Mouse (Mus musculus): ENCODE results near the gene Ntrk1. TPM values are rescaled to one million over a fixed set of nuclear protein-coding genes. Genes with fewer than 3 reads are reported as not detected.
"Not testable (repeated sequence)": the region's sequence is repeated elsewhere in the genome, so short reads cannot be mapped to it uniquely, and the experiment has no call there.

Ntrk1 gene
- polyA plus RNA-seq (2014; fragmentation: Nextera tagmentation; extraction: Ambion mirVana) = 0.15 and 0.18 TPM in 2 replicates

GRCm38 (mm10) chr3:87794922-87795325 is at the start of gene Ntrk1:
Gene Ntrk1, minus strand, starts transcription at chr3:87795162.
- peaks cover 98% of the 10 kb centered on the region for H3K27me3 ChIP-seq (ENCODE audit: control insufficient read depth, insufficient read depth, low read length)
- no peaks in the 10 kb centered on the region for H3K9me3 ChIP-seq (ENCODE audit: control insufficient read depth, low read length)
- no peak within 1 kb of the TSS for H3K27ac ChIP-seq (replicated peaks in 1 of 2; ENCODE audit: control insufficient read depth in 1 of 2, insufficient read depth in 1 of 2, low read depth in 2 of 2, low read length in 2 of 2)
- ATAC-seq (ENCODE audit: insufficient number of reproducible peaks, insufficient read depth, low FRiP score, low read depth) = no peak
- under 1% methylated on average over 40 of the region's 47 CpGs for WGBS
- H3K9ac ChIP-seq (ENCODE audit: low read length) = no peak within 1 kb of the TSS
- H3K4me2 ChIP-seq (ENCODE audit: low read length) = peak within 1 kb of the TSS; percentile 42
- H3K36me3 ChIP-seq (ENCODE audit: control insufficient read depth, insufficient read depth, low read length) = no peaks in the 10 kb centered on the region
- H3K4me3 ChIP-seq (ENCODE audit: control insufficient read depth in 1 of 2, insufficient read depth in 1 of 2, low read depth in 1 of 2, low read length in 2 of 2) = peak within 1 kb of the TSS; percentile 7 to 26; a peak in 2 of 4 replicates
- peaks cover 0 to 20% of the 10 kb centered on the region in 2 experiments; a peak in 3 of 4 replicates for H3K4me1 ChIP-seq (ENCODE audit: control insufficient read depth in 2 of 2, insufficient read depth in 2 of 2, low read length in 2 of 2)

GRCm38 (mm10) chr3:87840858-87841257 is 45.9 kb upstream of the Ntrk1 start:
- no peak for ATAC-seq (ENCODE audit: insufficient number of reproducible peaks, insufficient read depth, low FRiP score, low read depth)
- Histone ChIP-seq H3K27me3 (ENCODE audit: control insufficient read depth, insufficient read depth, low read length) (peaks cover 3% of the 10 kb centered on the region; the same call in 1 of the 2 replicates), H3K9ac (ENCODE audit: low read length) (no peak overlapping the region)

GRCm38 (mm10) chr3:87838622-87839021 is 43.7 kb upstream of the Ntrk1 start:
- H3K27me3 ChIP-seq (ENCODE audit: control insufficient read depth, insufficient read depth, low read length) = peaks cover 3% of the 10 kb centered on the region; the same call in 1 of the 2 replicates
- no peak overlapping the region for H3K27ac ChIP-seq (replicated peaks in 1 of 2; ENCODE audit: control insufficient read depth in 1 of 2, insufficient read depth in 1 of 2, low read depth in 2 of 2, low read length in 2 of 2)
- H3K9me3 ChIP-seq (ENCODE audit: control insufficient read depth, low read length) = no peaks in the 10 kb centered on the region
- H3K4me3 ChIP-seq (ENCODE audit: control insufficient read depth in 1 of 2, insufficient read depth in 1 of 2, low read depth in 1 of 2, low read length in 2 of 2) = no peak overlapping the region
- WGBS = 3% methylated on average over 4 of the region's 4 CpGs
- no peak overlapping the region for H3K4me2 ChIP-seq (ENCODE audit: low read length)
- no peaks in the 10 kb centered on the region for H3K36me3 ChIP-seq (ENCODE audit: control insufficient read depth, insufficient read depth, low read length)
- no peak for ATAC-seq (ENCODE audit: insufficient number of reproducible peaks, insufficient read depth, low FRiP score, low read depth)
- no peak overlapping the region for H3K9ac ChIP-seq (ENCODE audit: low read length)
- no peaks in the 10 kb centered on the region for H3K4me1 ChIP-seq (ENCODE audit: control insufficient read depth in 2 of 2, insufficient read depth in 2 of 2, low read length in 2 of 2)

More at GRCm38 (mm10) chr3:87840858-87841257, 45.9 kb upstream of the Ntrk1 start:
- Histone ChIP-seq H3K4me1 (ENCODE audit: control insufficient read depth in 2 of 2, insufficient read depth in 2 of 2, low read length in 2 of 2) (no peaks in the 10 kb centered on the region), H3K36me3 (ENCODE audit: control insufficient read depth, insufficient read depth, low read length) (no peaks in the 10 kb centered on the region), H3K4me3 (ENCODE audit: control insufficient read depth in 1 of 2, insufficient read depth in 1 of 2, low read depth in 1 of 2, low read length in 2 of 2) (no peak overlapping the region), H3K27ac (replicated peaks in 1 of 2; ENCODE audit: control insufficient read depth in 1 of 2, insufficient read depth in 1 of 2, low read depth in 2 of 2, low read length in 2 of 2) (no peak overlapping the region), H3K4me2 (ENCODE audit: low read length) (no peak overlapping the region), H3K9me3 (ENCODE audit: control insufficient read depth, low read length) (no peaks in the 10 kb centered on the region)

GRCm38 (mm10) chr3:87833482-87833881 is 38.5 kb upstream of the Ntrk1 start:
- Histone ChIP-seq H3K9me3 (ENCODE audit: control insufficient read depth, low read length) (no peaks in the 10 kb centered on the region), H3K4me1 (ENCODE audit: control insufficient read depth in 2 of 2, insufficient read depth in 2 of 2, low read length in 2 of 2) (no peaks in the 10 kb centered on the region), H3K36me3 (ENCODE audit: control insufficient read depth, insufficient read depth, low read length) (no peaks in the 10 kb centered on the region), H3K4me3 (ENCODE audit: control insufficient read depth in 1 of 2, insufficient read depth in 1 of 2, low read depth in 1 of 2, low read length in 2 of 2) (no peak overlapping the region), H3K27me3 (ENCODE audit: control insufficient read depth, insufficient read depth, low read length) (no peaks in the 10 kb centered on the region), H3K27ac (replicated peaks in 1 of 2; ENCODE audit: control insufficient read depth in 1 of 2, insufficient read depth in 1 of 2, low read depth in 2 of 2, low read length in 2 of 2) (no peak overlapping the region), H3K4me2 (ENCODE audit: low read length) (no peak overlapping the region), H3K9ac (ENCODE audit: low read length) (no peak overlapping the region)
- ATAC-seq (ENCODE audit: insufficient number of reproducible peaks, insufficient read depth, low FRiP score, low read depth) = no peak
- 64% methylated on average over 5 of the region's 5 CpGs for WGBS

GRCm38 (mm10) chr3:87832109-87832859 is 37.3 kb upstream of the Ntrk1 start:
- Histone ChIP-seq H3K36me3 (ENCODE audit: control insufficient read depth, insufficient read depth, low read length) (no peaks in the 10 kb centered on the region), H3K4me1 (ENCODE audit: control insufficient read depth in 2 of 2, insufficient read depth in 2 of 2, low read length in 2 of 2) (no peaks in the 10 kb centered on the region), H3K27me3 (ENCODE audit: control insufficient read depth, insufficient read depth, low read length) (no peaks in the 10 kb centered on the region), H3K4me2 (ENCODE audit: low read length) (no peak overlapping the region), H3K4me3 (ENCODE audit: control insufficient read depth in 1 of 2, insufficient read depth in 1 of 2, low read depth in 1 of 2, low read length in 2 of 2) (no peak overlapping the region), H3K27ac (replicated peaks in 1 of 2; ENCODE audit: control insufficient read depth in 1 of 2, insufficient read depth in 1 of 2, low read depth in 2 of 2, low read length in 2 of 2) (no peak overlapping the region), H3K9me3 (ENCODE audit: control insufficient read depth, low read length) (no peaks in the 10 kb centered on the region), H3K9ac (ENCODE audit: low read length) (no peak overlapping the region)
- WGBS = 74% methylated on average over 7 of the region's 7 CpGs
- no peak for ATAC-seq (ENCODE audit: insufficient number of reproducible peaks, insufficient read depth, low FRiP score, low read depth)

- no peak overlapping the region for H3K4me3 ChIP-seq (ENCODE audit: control insufficient read depth in 1 of 2, insufficient read depth in 1 of 2, low read depth in 1 of 2, low read length in 2 of 2)
- no peaks in the 10 kb centered on the region for H3K4me1 ChIP-seq (ENCODE audit: control insufficient read depth in 2 of 2, insufficient read depth in 2 of 2, low read length in 2 of 2)
- H3K9me3 ChIP-seq (ENCODE audit: control insufficient read depth, low read length) = no peaks in the 10 kb centered on the region
- ATAC-seq (ENCODE audit: insufficient number of reproducible peaks, insufficient read depth, low FRiP score, low read depth) = no peak
- H3K27me3 ChIP-seq (ENCODE audit: control insufficient read depth, insufficient read depth, low read length) = no peaks in the 10 kb centered on the region
- H3K36me3 ChIP-seq (ENCODE audit: control insufficient read depth, insufficient read depth, low read length) = no peaks in the 10 kb centered on the region
- 47% methylated on average over 10 of the region's 10 CpGs for WGBS
- no peak overlapping the region for H3K4me2 ChIP-seq (ENCODE audit: low read length)
- H3K9ac ChIP-seq (ENCODE audit: low read length) = no peak overlapping the region
- H3K27ac ChIP-seq (replicated peaks in 1 of 2; ENCODE audit: control insufficient read depth in 1 of 2, insufficient read depth in 1 of 2, low read depth in 2 of 2, low read length in 2 of 2) = no peak overlapping the region
Observed at GRCm38 (mm10) chr3:87829025-87829424, 34.1 kb upstream of the Ntrk1 start.

- H3K27me3 ChIP-seq (ENCODE audit: control insufficient read depth, insufficient read depth, low read length) = no peaks in the 10 kb centered on the region
- H3K4me3 ChIP-seq (ENCODE audit: control insufficient read depth in 1 of 2, insufficient read depth in 1 of 2, low read depth in 1 of 2, low read length in 2 of 2) = no peak overlapping the region
- H3K4me2 ChIP-seq (ENCODE audit: low read length) = no peak overlapping the region
- H3K9ac ChIP-seq (ENCODE audit: low read length) = no peak overlapping the region
- no peaks in the 10 kb centered on the region for H3K36me3 ChIP-seq (ENCODE audit: control insufficient read depth, insufficient read depth, low read length)
- no peaks in the 10 kb centered on the region for H3K9me3 ChIP-seq (ENCODE audit: control insufficient read depth, low read length)
- no peak for ATAC-seq (ENCODE audit: insufficient number of reproducible peaks, insufficient read depth, low FRiP score, low read depth)
- 34% methylated on average over 4 of the region's 4 CpGs for WGBS
- H3K4me1 ChIP-seq (ENCODE audit: control insufficient read depth in 2 of 2, insufficient read depth in 2 of 2, low read length in 2 of 2) = no peaks in the 10 kb centered on the region
- no peak overlapping the region for H3K27ac ChIP-seq (replicated peaks in 1 of 2; ENCODE audit: control insufficient read depth in 1 of 2, insufficient read depth in 1 of 2, low read depth in 2 of 2, low read length in 2 of 2)
Observed at GRCm38 (mm10) chr3:87828435-87828834, 33.5 kb upstream of the Ntrk1 start.

- H3K27me3 ChIP-seq (ENCODE audit: control insufficient read depth, insufficient read depth, low read length); H3K27ac ChIP-seq (replicated peaks in 1 of 2; ENCODE audit: control insufficient read depth in 1 of 2, insufficient read depth in 1 of 2, low read depth in 2 of 2, low read length in 2 of 2); H3K36me3 ChIP-seq (ENCODE audit: control insufficient read depth, insufficient read depth, low read length); H3K4me3 ChIP-seq (ENCODE audit: control insufficient read depth in 1 of 2, insufficient read depth in 1 of 2, low read depth in 1 of 2, low read length in 2 of 2); H3K9me3 ChIP-seq (ENCODE audit: control insufficient read depth, low read length); ATAC-seq (ENCODE audit: insufficient number of reproducible peaks, insufficient read depth, low FRiP score, low read depth); H3K4me2 ChIP-seq (ENCODE audit: low read length); H3K9ac ChIP-seq (ENCODE audit: low read length); H3K4me1 ChIP-seq (ENCODE audit: control insufficient read depth in 2 of 2, insufficient read depth in 2 of 2, low read length in 2 of 2): not testable (repeated sequence)
- 73% methylated on average over 1 of the region's 1 CpGs for WGBS
Observed at GRCm38 (mm10) chr3:87824206-87824605, 29.2 kb upstream of the Ntrk1 start, which contains the start of gene Pear1. Gene Pear1, minus strand, starts transcription at chr3:87824306.
